Mouse (Mus musculus): ENCODE data around the gene Ngef. TPM values are rescaled to one million over a fixed set of nuclear protein-coding genes. Genes with fewer than 3 reads are reported as not detected.
"Not testable (repeated sequence)": the region's sequence is repeated elsewhere in the genome, so short reads cannot be mapped to it uniquely, and the experiment has no call there.

The Ngef gene
- total RNA-seq, 1 experiment from 2014 or later, result not detected

DNA sequence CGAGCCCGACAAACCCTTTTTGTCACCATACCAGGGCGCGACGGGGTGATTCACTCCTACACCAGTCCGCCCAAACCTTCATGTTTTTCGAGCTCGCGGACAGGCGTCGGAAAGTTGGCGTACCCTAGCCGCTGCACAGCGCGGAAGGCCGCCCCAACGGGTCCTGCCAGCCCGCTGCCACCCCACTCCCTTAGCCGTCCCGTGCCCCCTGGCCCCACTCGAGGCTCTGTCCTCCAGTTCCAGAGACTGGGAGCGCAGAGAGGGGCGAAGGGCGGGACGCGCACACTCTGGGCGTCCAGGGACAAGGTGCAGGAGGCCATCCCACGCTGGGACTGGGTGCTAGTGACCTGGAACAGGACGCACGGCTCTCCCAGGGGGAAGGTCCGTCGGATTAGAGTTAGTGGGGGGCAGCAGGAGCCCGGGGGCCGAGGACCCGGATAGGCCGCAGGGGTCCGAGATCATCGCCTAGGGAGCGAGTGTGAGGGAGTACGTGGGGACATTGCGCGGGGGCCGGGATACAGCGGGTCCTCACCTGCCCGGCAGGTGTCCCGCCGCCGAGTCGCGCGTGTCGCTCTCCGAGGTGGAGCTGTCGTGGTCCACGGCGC is 64.0 kb downstream of the Ngef start, which contains the start of gene Neu2:
Gene Neu2 (plus strand): TSS at position 329 of the 605 bp plus-strand sequence.
- ATAC-seq (replicated peaks in 1 of 2; ENCODE audit: insufficient read depth in 1 of 2, low FRiP score in 2 of 2, low TSS enrichment in 1 of 2, low read depth in 1 of 2, poor library complexity in 2 of 2, severe bottlenecking in 2 of 2), result peak; percentile 12 to 29; a peak in 2 of 4 replicates

DNA sequence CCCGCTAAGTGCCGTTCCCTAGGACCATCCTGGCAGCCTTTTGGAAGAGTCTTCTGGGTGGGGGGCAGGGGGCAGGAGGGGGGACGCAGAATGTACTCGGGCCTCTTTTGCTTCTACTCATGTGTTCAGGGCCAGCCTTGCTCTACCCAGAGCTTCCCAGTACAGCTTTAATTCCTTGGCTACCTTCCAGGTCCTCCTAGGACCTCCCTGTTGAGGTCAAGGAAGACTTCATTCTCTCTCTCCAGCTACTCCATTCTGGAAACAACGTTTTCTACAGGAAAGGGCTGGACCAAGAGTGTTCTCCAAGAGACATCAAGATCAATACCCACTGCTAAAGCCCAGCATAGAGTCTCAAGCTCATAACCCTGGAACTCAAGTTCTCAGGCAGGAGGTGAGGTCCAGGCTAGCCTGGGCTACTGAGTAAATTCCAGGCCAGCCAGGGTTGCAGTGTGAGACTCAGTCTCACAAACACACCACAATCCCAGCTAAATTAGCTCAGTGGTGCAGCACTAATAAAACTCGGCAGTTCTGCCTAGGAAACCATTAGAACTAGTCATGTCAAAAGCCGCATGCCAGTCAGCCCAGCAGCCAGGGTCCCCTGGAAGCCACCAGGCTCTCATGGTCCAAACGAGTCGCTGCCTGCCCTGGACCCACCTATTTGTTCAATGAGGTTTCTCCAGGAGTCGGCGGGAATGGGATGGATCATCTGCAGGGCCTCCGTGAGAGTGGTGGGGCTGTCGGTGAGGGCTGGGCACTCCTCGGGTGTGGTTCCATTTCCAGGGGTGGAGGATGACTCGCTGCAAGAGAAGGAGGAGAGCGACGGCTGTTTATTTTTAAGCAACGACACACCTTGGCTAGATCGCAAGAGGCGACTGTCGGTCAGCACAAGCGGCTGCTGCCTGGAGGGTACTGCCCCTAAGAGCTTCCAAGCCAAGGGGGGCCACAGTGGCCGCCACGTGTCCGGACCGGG is 64.8 kb downstream of the Ngef start:
- no peak for ATAC-seq (replicated peaks in 1 of 2; ENCODE audit: insufficient read depth in 1 of 2, low FRiP score in 2 of 2, low TSS enrichment in 1 of 2, low read depth in 1 of 2, poor library complexity in 2 of 2, severe bottlenecking in 2 of 2)

DNA sequence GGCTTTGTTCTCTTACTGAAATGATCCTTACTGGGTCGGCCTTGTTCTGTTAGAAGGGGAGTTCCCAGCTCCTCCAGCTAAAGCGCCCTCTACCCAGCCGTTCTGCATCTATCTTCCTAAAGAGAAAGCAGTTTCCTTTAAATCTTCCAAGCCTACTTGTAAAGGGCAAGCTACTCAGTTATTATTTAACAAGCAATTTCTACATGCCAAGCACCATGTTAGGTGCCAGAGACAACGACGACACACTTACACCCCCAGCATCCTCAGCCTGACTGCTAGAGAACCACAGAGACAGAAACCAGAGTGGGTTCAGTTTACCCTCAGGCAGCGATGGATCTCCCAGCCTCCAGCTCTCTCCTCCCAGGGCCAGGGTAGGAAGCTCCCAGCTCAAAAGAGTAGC is 65.8 kb downstream of the Ngef start:
- no peak for ATAC-seq (replicated peaks in 1 of 2; ENCODE audit: insufficient read depth in 1 of 2, low FRiP score in 2 of 2, low TSS enrichment in 1 of 2, low read depth in 1 of 2, poor library complexity in 2 of 2, severe bottlenecking in 2 of 2)

DNA sequence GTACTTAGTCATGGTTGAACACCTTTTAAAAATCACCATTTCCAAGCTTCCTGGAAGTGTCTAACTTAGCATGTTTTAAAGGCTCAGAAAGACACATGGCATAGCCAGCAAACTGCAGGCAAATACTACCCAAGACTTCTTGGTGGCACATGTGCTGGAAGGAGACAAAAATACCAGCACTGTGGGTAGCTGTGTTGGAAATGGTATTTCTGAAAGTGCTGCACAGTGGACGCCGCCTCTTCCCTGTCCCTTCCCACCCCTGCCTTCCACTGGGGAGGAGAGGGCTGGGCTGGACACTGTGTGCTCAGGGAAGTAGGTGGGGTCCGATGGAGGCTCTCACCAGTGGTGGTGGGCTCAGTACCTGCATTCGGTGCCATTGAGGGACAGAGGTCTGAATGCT is 68.1 kb downstream of the Ngef start:
- ATAC-seq (replicated peaks in 1 of 2; ENCODE audit: insufficient read depth in 1 of 2, low FRiP score in 2 of 2, low TSS enrichment in 1 of 2, low read depth in 1 of 2, poor library complexity in 2 of 2, severe bottlenecking in 2 of 2), result no peak

DNA sequence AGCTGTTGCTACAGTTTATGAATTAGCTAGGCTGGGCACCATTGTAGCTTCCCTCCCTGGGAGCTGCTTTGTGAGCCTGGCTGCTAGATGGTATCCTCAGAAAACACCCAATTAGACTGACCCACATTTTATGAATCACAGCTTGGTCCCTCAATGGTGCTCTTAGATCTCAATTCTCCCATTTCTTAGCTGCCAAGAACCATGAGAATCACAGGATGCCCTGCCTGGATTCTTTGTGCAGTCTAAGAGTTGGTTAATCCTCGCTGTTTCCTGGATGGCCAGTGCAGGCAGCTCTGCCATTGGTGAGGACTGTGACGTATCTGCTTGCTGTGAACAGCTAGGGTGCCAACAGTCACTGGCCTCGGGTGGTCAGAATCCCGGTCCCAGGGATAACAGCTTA is 80.1 kb downstream of the Ngef start:
- no peak for ATAC-seq (replicated peaks in 1 of 2; ENCODE audit: insufficient read depth in 1 of 2, low FRiP score in 2 of 2, low TSS enrichment in 1 of 2, low read depth in 1 of 2, poor library complexity in 2 of 2, severe bottlenecking in 2 of 2)

DNA sequence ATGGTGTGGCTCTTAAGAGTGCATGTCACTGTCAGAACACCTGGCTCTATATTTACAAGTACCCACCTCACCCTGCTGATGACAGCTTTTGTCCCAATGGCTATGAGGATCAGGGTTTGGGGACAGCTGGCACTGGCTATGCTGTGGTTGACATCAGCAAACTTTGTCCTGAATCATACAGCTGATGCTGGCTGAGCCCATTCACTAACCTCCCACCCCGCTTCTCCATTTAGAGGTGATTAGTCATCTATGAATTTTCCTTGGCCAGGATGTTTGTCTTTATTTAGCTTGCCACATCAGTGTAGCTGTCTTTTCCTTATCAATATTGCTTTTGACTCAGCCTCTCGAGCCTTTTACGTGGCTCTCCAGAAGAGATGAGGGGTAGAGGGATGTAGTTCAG is 81.4 kb downstream of the Ngef start:
- no peak for ATAC-seq (replicated peaks in 1 of 2; ENCODE audit: insufficient read depth in 1 of 2, low FRiP score in 2 of 2, low TSS enrichment in 1 of 2, low read depth in 1 of 2, poor library complexity in 2 of 2, severe bottlenecking in 2 of 2)

DNA sequence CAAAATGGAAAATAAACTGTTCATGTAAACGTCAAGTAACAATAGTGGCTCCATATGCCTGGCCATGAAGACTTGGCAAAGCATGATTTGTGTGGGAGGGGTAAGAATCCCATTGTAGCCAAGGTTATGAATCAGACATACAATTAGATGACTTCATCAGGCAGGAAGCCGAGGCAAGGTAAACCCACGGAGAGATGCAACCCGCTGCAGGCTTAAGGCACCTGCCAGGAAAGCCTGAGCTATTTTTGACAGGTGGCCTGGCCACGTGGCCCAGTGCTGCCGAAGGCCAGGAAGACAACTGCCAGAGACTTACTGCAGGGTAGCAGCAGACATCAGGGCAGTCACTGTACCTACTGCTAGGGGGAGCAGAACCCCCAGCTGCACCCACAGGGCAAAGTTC is 87.3 kb downstream of the Ngef start:
- no peak for ATAC-seq (replicated peaks in 1 of 2; ENCODE audit: insufficient read depth in 1 of 2, low FRiP score in 2 of 2, low TSS enrichment in 1 of 2, low read depth in 1 of 2, poor library complexity in 2 of 2, severe bottlenecking in 2 of 2)

DNA sequence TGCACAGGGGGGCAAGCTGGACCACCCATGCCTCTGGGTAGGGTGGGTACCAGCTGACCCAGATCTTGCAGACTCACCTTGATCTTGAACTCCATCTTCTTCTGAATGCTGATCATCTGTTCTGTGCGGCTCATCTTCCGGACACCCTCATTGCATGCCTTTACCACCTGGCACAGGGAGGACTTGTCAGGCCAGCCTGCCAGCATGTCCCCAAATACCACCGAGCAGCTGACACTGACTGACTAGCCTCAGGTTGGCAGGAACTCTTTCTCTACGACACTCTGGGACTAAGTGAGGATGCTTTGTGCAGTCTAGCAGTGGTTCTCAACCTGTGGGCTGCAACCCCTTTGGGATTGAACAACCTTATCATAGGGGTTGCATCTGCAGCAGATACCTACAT is 91.1 kb downstream of the Ngef start:
- ATAC-seq (replicated peaks in 1 of 2; ENCODE audit: insufficient read depth in 1 of 2, low FRiP score in 2 of 2, low TSS enrichment in 1 of 2, low read depth in 1 of 2, poor library complexity in 2 of 2, severe bottlenecking in 2 of 2), result no peak

DNA sequence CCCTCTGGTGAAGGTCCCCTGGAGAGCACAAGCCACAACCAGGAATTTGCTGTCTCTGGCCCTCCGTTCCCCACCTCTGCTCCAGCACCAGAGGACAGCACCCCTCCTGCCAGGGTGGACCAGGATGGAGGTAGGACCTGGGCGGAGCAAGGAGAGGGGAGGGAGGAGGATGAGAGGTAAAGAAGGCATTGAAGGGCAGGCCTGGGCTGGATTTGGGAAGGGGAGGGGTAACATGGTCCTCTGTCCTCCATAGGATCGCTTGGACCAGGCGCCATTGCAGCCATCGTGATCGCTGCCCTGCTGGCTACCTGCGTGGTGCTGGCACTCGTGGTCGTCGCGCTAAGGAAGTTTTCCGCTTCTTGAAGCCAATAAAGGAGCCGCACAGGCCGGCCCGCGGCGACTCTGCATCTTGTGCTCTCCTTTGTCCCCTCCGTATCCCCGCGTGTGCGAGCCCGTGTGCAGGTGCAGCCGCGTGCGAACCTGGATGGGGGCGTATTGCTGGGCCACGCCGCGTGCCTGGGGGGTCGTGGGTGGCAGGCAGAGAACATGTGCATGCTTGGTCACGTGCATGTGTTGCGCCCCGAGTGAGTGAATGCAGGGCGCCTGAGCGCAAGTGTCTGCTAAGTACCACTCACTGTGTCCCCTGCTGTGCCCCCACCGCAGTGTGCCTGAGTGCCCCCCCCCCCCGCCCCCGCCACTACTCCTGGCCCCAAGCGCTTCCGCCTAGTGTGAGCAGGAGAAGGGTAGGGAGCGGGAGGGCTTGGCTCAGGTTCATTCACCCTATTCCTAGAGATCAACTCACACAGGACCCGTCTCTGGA is 98.4 kb downstream of the Ngef start:
- ATAC-seq (replicated peaks in 1 of 2; ENCODE audit: insufficient read depth in 1 of 2, low FRiP score in 2 of 2, low TSS enrichment in 1 of 2, low read depth in 1 of 2, poor library complexity in 2 of 2, severe bottlenecking in 2 of 2), result no peak

DNA sequence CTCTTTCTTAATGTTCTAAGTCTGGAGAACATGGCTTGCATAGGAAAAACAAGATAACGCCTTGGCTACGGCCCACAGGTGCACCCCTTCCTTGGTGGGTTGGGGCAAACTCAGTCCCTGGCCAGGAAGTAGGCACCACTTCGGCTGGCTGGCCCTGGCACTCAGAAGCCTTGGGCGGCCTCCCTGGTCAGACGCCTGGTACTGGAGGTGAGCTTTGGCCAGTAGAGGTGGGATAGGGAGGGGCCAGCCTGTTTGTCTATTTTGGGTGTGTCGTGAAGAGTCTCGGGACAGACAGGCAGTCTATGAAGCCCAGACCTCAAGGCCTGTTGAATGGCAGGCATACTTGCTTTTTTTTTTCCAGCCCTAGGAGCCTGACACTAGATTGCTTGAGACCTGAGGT is 101.1 kb downstream of the Ngef start:
- ATAC-seq (replicated peaks in 1 of 2; ENCODE audit: insufficient read depth in 1 of 2, low FRiP score in 2 of 2, low TSS enrichment in 1 of 2, low read depth in 1 of 2, poor library complexity in 2 of 2, severe bottlenecking in 2 of 2), result no peak

DNA sequence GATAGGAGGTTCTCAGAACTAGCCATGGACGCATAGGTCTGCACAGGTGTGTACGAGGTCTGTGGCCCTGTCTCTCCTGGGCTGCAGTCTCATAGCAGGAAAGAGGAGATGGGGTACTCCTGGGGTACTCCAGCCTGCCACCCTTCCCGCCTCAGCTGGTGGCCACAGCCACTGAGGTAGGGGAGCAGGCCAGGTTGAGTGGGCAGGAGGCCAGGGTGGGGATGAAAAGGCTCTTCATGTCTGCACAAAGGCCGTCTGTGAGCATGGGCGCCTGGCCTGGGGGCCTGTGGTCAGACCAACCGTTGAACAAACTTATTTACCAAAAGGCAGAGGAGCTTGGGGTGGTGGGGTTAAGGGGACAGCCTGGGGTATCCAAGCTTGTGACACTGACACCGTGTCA is 101.8 kb downstream of the Ngef start:
- no peak for ATAC-seq (replicated peaks in 1 of 2; ENCODE audit: insufficient read depth in 1 of 2, low FRiP score in 2 of 2, low TSS enrichment in 1 of 2, low read depth in 1 of 2, poor library complexity in 2 of 2, severe bottlenecking in 2 of 2)

DNA sequence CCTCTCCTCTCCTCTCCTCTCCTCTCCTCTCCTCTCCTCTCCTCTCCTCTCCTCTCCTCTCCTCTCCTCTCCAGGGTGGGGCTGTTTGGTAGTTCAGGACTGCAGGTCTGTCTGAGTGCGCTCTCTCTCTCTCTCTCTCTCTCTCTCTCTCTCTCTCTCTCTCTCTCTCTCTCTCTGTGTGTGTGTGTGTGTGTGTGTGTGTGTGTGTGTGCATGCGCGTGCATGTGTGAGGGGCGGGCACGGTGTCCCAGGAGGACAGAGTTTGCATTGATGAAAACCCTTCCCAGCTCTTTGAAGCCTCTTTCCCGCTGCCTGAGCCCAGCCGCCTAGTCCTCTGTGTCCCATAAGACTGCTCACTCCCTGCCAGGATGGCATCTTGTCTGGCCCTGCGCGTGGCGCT is 103.7 kb downstream of the Ngef start, which contains the start of gene Snorc:
Gene Snorc (plus strand): TSS at position 301 of the 400 bp plus-strand sequence.
- not testable (repeated sequence) for ATAC-seq (replicated peaks in 1 of 2; ENCODE audit: insufficient read depth in 1 of 2, low FRiP score in 2 of 2, low TSS enrichment in 1 of 2, low read depth in 1 of 2, poor library complexity in 2 of 2, severe bottlenecking in 2 of 2)

DNA sequence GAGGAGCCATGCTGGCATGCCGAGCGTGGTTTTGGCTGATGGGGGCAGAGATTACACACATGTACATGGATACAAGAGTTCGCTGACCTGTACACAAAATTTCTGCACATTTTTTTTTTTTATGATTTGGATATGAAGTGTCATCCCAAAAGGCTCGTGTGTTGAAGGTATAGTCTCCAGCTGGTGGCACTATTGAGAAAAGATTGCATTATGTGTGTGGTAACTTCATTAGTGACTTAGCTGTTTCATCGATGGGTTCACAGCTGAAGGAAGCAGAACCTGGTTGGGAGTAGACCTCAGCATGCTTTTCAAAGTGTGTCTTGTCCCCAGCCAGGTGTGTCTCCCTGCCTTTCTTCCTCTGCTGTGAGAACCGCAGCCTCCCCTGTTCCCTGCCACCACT is 105.3 kb downstream of the Ngef start:
- peak; percentile 45 to 62 for ATAC-seq (replicated peaks in 1 of 2; ENCODE audit: insufficient read depth in 1 of 2, low FRiP score in 2 of 2, low TSS enrichment in 1 of 2, low read depth in 1 of 2, poor library complexity in 2 of 2, severe bottlenecking in 2 of 2)

DNA sequence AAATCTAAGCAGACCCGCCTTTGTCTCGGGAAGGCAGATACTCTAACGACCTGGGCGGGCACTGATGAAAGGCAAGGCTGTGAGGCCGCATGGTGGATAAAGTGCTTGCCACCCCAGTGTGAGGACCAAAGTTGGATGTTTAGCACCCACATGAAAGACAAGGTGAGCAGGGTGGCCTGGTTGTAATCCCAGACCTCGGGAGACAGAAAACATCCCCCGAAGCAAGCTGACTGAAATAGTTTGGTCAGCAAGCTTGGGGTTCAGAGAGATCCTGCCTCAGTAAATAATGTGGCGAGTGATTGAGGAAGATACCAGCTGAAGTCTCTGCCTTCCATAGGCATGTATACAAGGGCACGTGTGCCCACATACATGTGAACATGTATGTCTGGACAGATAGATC is 106.2 kb downstream of the Ngef start:
- ATAC-seq (replicated peaks in 1 of 2; ENCODE audit: insufficient read depth in 1 of 2, low FRiP score in 2 of 2, low TSS enrichment in 1 of 2, low read depth in 1 of 2, poor library complexity in 2 of 2, severe bottlenecking in 2 of 2), result no peak

DNA sequence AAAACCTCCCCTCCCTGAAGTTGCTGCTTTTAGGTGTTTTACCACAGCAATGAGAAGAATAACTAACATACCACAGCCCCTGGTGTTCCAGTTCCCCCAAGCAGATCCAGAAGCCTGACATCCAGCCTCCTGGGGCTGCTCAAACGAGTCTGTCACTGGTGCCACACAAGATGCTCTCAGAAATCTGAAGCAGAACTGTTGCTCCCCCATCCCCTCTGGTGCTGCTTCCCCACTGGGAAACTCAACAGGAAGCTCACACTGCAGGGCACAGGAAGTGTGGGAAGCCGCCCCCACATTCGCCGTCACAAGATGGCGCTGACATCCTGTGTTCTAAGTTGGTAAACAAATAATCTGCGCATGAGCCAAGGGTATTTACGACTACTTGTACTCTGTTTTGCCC is 113.8 kb downstream of the Ngef start:
- ATAC-seq (replicated peaks in 1 of 2; ENCODE audit: insufficient read depth in 1 of 2, low FRiP score in 2 of 2, low TSS enrichment in 1 of 2, low read depth in 1 of 2, poor library complexity in 2 of 2, severe bottlenecking in 2 of 2), result not testable (repeated sequence)

DNA sequence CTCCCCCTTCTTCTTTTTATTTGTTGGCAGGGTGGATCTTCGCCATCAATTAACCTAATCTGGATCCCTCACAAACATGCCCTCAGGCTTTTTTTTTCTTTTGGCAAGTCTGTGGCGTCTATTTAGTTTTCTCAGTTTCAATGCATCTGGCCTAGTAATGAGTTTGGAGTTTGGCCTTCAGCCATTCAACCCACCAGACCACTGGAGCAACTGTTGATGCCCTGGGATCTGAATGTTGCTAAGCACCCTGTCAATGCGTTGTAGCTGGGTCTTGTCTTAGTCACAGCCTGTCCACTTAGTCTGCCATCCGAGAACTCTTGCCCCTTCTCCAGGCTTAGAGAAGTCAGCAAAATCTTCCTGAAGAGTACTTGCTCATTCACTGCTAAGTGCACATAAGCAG is 115.6 kb downstream of the Ngef start:
- no peak for ATAC-seq (replicated peaks in 1 of 2; ENCODE audit: insufficient read depth in 1 of 2, low FRiP score in 2 of 2, low TSS enrichment in 1 of 2, low read depth in 1 of 2, poor library complexity in 2 of 2, severe bottlenecking in 2 of 2)

DNA sequence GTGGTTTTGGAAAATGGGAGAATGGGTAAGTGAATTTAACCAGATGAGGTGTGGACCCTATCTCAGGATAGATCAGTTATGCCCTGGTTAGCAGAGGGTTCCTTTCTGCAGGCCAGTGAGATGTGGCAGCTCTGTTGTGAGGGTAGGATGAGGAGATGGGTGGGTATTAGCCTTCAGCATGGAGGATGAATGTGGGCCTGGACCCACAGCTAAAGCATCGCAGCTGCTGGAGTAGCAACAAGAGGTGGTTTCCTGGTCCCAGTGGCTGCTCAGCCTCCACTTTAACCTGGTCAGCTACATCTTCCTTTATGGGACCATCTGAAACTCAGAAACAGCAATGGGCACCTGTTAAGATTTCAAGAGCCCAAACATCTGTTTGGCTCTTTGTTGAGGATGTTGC is 117.2 kb downstream of the Ngef start:
- no peak for ATAC-seq (replicated peaks in 1 of 2; ENCODE audit: insufficient read depth in 1 of 2, low FRiP score in 2 of 2, low TSS enrichment in 1 of 2, low read depth in 1 of 2, poor library complexity in 2 of 2, severe bottlenecking in 2 of 2)

DNA sequence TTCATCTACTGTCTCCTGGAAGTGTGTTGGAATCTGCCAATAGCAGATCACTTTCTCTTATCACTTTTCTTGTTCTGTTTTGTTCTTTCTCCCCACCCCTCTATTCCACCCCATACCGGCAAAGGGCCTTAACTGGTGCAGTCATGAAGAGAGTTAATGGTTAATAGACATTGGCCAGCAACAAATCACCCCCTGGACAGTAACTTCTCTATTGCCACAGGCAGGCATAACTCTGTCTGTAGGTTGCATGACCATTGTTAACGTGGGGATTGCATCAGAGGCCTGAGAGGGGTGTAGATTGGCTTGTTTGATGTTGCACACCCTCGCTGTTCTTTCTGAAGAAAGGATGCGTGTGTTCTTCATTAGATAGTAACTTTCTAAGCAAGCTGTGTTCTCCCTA is 124.2 kb downstream of the Ngef start:
- ATAC-seq (replicated peaks in 1 of 2; ENCODE audit: insufficient read depth in 1 of 2, low FRiP score in 2 of 2, low TSS enrichment in 1 of 2, low read depth in 1 of 2, poor library complexity in 2 of 2, severe bottlenecking in 2 of 2), result no peak

Data from hematopoietic stem cell, adult 5-6 weeks (primary cell).